Mouse (Mus musculus): ENCODE results near the gene Slc25a43. TPM values are rescaled to one million over a fixed set of nuclear protein-coding genes. Genes with fewer than 3 reads are reported as not detected.
"Not testable (repeated sequence)": the region's sequence is repeated elsewhere in the genome, so short reads cannot be mapped to it uniquely, and the experiment has no call there.

The Slc25a43 gene
- total RNA-seq, 2 experiments from 2014 or later: 0.30 TPM; not detected in 1

- DNase-seq (ENCODE audit: low spot score in 2 of 2): no peak
Measured at GRCm38 (mm10) chrX:36777694-36778093, 34.2 kb downstream of the Slc25a43 start.

GRCm38 (mm10) chrX:36789360-36789759 lies 45.9 kb downstream of the Slc25a43 start:
- DNase-seq (ENCODE audit: low spot score in 2 of 2): no peak

GRCm38 (mm10) chrX:36794571-36794970 lies 51.1 kb downstream of the Slc25a43 start:
- DNase-seq (ENCODE audit: low spot score in 2 of 2): no peak

DNA sequence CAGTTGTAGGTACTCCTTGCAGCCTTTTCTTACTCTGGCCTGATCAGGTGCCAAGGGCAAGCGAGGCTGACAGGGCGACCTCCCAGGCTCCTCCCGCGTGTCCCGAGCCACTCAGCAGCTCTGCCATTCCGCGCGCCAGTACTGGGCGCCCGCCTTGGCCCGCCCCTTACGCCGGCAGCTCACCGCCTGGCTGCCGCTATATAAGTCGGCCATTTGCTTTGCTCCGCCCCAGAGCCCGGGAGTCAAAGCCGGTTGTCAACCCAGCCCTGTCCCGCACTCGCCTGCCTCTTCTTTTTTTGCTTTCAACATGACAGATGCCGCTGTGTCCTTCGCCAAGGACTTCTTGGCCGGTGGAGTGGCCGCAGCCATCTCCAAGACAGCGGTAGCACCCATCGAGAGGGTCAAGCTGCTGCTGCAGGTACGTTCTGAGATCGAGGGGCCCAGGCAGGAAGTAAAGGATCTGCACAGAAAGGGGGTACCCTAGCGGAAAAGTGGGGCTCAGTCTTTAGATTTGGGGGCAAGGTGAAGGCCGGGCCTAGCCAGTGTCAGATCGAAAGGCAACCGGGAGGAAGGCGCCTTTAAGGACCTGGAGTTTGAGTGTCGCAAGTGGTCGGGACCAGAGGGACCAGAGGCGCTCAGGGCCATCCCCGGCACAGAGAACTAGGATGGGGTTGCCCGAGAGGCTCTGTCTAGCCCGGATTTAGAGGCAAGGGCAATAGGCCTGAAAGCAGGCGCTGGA lies 52.1 kb downstream of the Slc25a43 start, which contains the start of gene Slc25a5:
Gene Slc25a5, plus strand, starts transcription at position 228 of the 739 bp plus-strand sequence.
- peak; percentile 71 to 84 for DNase-seq (ENCODE audit: low spot score in 2 of 2)

DNA sequence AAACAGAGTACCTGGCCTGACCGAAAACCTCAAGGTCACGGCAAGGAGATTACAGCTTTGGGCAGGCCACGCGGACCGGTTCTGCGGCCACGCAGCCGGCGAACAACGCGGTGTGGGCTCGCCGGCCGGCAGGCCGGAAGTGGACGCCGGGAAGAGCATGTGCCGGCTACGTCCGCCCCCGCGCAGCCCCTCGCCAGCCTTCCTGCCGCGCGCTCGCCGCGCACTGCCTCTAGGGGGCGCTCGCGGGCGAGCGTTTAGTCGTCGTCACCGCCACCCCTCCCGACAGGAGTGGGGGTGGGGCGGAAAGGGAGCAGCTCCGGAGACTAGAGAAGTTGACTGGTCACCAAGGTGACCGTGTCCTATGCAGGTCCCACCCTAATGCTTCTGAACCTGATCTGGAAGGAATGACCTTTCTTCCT lies 52.7 kb downstream of the Slc25a43 start:
- peak; percentile 72 to 82 for DNase-seq (ENCODE audit: low spot score in 2 of 2)

DNA sequence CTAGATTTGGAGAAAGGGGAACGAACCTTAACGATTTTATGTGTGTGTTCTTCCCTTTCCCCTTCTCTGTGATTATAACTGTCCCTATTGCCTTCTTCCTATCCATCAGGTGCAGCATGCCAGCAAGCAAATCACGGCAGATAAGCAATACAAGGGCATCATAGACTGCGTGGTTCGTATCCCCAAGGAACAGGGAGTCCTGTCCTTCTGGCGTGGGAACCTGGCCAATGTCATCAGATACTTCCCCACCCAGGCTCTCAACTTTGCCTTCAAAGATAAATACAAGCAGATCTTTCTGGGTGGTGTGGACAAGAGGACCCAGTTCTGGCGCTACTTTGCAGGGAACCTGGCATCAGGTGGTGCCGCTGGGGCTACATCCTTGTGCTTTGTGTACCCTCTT lies 53.3 kb downstream of the Slc25a43 start:
- not testable (repeated sequence) for DNase-seq (ENCODE audit: low spot score in 2 of 2)

- DNase-seq (ENCODE audit: low spot score in 2 of 2): no peak
Measured at GRCm38 (mm10) chrX:36799131-36799879, 55.8 kb downstream of the Slc25a43 start.

DNA sequence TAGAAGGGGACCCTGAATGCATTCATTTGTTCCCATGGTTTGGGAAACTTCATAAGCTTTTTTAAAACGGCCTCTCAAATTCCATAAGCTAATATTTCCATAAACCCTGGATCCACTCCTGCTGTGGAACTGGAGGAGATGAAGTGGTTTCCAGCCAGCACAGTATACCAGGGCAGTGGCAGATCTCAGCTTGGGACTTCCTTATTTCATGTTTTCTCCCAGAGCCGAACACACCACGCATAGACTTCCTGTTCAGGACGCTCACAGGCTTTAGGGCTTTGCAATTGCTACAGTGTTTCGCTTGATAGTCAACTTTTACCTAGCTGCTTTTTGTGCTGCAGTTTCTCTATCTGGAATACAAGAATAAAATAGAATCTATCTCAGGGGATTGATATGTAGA lies 59.7 kb downstream of the Slc25a43 start:
- no peak for DNase-seq (ENCODE audit: low spot score in 2 of 2)

- no peak for DNase-seq (ENCODE audit: low spot score in 2 of 2)
Measured at GRCm38 (mm10) chrX:36804196-36804595, 60.7 kb downstream of the Slc25a43 start.

DNA sequence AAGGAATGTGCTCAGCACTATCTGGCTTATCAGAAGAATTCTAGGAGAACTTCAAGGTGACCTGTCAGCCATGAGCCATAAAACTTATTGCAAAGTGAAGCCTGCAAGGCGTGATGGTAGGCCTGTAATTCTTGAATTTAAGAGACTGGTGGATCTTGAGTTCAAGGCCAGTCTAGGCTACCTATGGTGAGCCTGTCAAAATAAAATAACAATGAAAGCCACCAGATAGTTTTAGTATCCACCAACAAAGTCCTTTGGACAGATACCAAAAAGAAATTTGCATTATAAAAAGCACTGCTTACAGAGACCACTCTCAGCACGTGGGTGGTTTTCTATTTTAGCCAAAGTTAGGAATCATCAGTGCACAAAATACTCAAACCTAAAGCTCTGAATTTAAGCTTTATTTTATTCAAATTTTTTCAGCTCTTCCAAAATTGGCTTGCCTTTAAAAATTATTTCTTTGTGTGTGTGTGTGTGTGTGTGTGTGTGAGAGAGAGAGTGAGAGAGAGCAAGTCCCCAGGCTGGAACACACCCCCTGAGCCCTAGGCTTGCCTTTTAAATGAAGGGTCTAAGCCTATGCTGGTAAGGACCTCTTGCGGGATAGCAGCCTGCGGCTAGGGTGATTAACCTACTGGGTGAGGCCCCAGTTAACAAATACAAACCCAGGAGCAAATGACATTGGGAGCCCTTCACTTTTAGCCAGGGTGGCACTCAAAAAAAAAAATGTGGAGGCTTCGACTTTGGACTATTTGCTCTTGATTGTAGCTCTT lies 62.2 kb downstream of the Slc25a43 start:
- no peak for DNase-seq (ENCODE audit: low spot score in 2 of 2)

- peak; percentile 82 to 88 for DNase-seq (ENCODE audit: low spot score in 2 of 2)
Measured at GRCm38 (mm10) chrX:36807360-36808317, 64.2 kb downstream of the Slc25a43 start.

DNA sequence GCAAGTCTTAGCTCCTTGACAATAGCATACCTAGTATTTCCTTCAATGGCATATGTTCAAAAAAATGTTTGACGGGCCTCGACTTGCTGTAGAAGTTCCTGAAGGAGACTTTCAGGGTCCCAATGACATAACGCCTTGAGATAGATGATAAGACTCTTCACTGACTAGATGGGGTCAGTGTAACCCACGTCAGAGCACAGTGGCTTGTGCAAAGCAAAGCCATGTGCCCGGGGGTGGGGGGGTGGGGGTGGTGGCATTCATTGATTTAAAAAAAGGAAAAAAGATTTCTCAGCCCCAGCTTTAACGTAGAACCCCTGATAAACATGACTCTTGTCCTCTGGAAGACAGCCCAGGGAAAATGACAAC lies 64.8 kb downstream of the Slc25a43 start:
- DNase-seq (ENCODE audit: low spot score in 2 of 2): no peak

DNA sequence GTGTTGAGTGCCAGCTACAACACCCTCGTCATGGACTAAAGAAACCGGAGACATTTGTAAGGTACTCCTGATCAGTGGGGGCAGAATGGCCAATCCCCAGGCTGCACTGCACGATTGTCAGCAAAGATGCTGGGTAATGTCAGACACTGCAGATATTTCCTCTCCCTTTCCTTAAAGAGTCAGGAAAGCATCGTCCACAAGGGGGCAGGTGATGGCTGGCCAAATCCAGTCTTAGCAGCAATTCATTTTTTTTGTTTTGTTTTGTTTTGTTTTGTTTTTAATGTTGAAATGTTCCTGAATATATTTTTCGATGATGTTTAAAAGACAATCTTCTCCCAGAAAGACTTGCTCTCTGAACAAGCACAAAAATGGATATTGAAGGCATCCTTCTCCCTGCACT lies 67.9 kb downstream of the Slc25a43 start:
- no peak for DNase-seq (ENCODE audit: low spot score in 2 of 2)

- no peak for DNase-seq (ENCODE audit: low spot score in 2 of 2)
Measured at GRCm38 (mm10) chrX:36814161-36814836, 70.8 kb downstream of the Slc25a43 start.

- DNase-seq (ENCODE audit: low spot score in 2 of 2): no peak
Measured at GRCm38 (mm10) chrX:36815022-36815421, 71.6 kb downstream of the Slc25a43 start.

GRCm38 (mm10) chrX:36815439-36815838 lies 72.0 kb downstream of the Slc25a43 start:
- DNase-seq (ENCODE audit: low spot score in 2 of 2): no peak

GRCm38 (mm10) chrX:36816368-36816899 lies 73.0 kb downstream of the Slc25a43 start:
- no peak for DNase-seq (ENCODE audit: low spot score in 2 of 2)

DNA sequence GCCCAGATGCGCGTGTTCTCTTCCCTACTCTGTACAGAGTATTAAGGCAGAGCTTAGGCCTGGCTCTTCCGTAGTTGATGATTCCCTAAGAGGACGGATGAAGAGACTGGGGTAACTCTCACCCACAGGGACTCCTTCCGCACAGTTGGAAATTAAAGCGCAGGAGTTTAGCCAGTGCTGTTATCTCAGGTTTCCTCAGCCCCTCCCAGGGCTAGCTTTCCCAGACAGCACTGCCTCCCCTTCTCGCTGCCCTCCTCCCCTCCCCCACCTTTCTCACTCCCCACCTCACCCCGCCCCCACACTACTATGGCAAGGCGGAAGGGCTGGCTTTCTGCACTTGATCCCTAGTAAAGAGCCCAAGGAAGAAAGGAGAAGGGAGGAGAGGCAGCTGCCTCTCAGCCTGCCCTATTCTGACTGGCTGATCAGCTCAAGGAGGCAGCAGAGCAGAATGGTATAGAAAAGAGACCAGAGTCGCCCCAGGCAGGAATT lies 73.5 kb downstream of the Slc25a43 start:
- DNase-seq (ENCODE audit: low spot score in 2 of 2): no peak

GRCm38 (mm10) chrX:36819575-36819974 lies 76.1 kb downstream of the Slc25a43 start:
- no peak for DNase-seq (ENCODE audit: low spot score in 2 of 2)
